Mouse (Mus musculus) megakaryocyte, embryonic 14.5 days (primary cell): ENCODE measurements at regions not wholly inside any gene's neighbourhood (a gene's known extent, or its start where the extent isn't known, plus 50 kb on each side); places are given as distances from the start of the nearest gene placed in this dataset.

Experiments
- H3K27me3 ChIP-seq: replicated peaks from 2 replicates; pipeline ENCODE3; 2012; ENCODE audit warnings: inconsistent platforms
- H3K36me3 ChIP-seq: replicated peaks from 2 replicates; pipeline ENCODE3; 2012; ENCODE audit warnings: low read length, inconsistent platforms, mixed read lengths
- H3K4me1 ChIP-seq: 2 replicates; pipeline ENCODE4 v1.6.1; 2012; ENCODE audit warnings: inconsistent platforms
- H3K4me3 ChIP-seq: replicated peaks from 2 replicates; pipeline ENCODE3; 2012; ENCODE audit warnings: moderate library complexity, mild to moderate bottlenecking, inconsistent platforms
- H3K9me3 ChIP-seq: 2 replicates; pipeline ENCODE4 v1.6.1; 2012; ENCODE audit warnings: inconsistent platforms
- FLI1 ChIP-seq: IDR thresholded peaks from 2 replicates; pipeline ENCODE4 v1.6.1; 2012; ENCODE audit warnings: low read length, inconsistent platforms, mixed read lengths
- GATA1 ChIP-seq: IDR thresholded peaks from 3 replicates; pipeline ENCODE4 v1.6.1; 2012; ENCODE audit warnings: mixed read lengths, low read length, inconsistent platforms, borderline replicate concordance

DNA sequence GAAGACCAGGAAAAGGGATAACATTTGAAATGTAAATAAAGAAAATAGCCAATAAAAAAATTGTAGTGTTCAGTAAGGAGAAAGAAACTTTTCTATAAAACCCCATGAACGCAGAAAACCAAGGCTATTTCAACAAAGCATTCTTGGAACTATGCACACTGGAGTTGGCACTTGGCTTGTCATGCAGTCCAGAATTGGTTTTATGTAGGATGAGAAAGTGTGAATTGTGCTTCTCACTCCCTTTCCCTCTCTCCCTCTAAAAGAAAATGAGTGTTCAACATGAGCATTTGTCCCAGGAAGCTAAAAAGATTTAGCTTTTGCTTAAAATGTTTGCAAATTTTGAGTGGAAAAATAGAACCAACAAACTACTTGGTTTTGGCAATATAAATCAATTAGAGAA, 841.6 kb upstream of the Adam24 start:
- TF ChIP-seq GATA1: no peak
- TF ChIP-seq FLI1: no peak
- Histone ChIP-seq H3K36me3 (no peaks in the 10 kb centered on the region), H3K9me3 (no peaks in the 10 kb centered on the region), H3K27me3 (no peaks in the 10 kb centered on the region), H3K4me1 (no peaks in the 10 kb centered on the region), H3K4me3 (no peak overlapping the region)

DNA sequence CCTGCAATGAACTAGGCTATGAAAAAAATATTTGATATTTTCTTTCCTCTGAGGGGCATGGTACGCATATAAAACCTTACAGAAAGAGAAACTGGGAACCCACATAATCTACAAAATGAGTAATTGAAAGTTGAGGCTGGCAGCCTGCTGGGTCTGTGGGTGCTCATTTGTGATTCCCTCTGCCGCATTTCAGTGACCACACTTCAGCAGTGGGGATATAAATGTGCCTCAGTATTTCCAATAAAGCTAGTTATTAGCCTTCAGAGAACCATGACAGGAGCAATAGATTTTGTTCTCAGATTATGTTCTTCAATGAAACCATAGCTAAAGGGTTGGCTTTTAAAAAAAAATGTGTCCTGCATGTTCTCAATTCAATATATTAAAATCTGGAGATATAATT, 828.0 kb upstream of the Adam24 start:
- no peak for TF ChIP-seq GATA1
- no peak for TF ChIP-seq FLI1
- no peaks in the 10 kb centered on the region for H3K4me1 ChIP-seq
- H3K36me3 ChIP-seq: no peaks in the 10 kb centered on the region
- H3K4me3 ChIP-seq: no peak overlapping the region
- H3K27me3 ChIP-seq: no peaks in the 10 kb centered on the region
- no peaks in the 10 kb centered on the region for H3K9me3 ChIP-seq

DNA sequence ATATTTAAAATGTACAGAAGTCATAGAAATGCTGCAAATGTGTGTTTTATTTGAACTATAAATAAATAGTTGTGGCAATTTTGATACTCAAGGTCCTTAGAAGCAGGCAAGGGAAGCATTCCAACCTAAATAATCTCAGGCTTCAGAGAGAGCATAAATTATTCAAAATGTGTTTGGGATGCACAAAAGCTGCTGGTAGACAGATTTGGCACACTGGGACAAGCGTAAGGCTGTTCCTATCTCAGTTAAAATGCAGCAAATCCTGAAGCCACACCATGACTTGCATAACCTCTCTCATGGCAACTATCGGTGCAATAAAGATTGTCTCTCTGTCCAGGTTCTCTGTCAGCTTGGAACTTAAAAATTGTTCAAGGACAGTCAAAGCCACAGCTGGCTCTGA, 812.3 kb upstream of the Adam24 start:
- no peaks in the 10 kb centered on the region for H3K9me3 ChIP-seq
- no peak for TF ChIP-seq FLI1
- TF ChIP-seq GATA1: no peak
- no peaks in the 10 kb centered on the region for H3K36me3 ChIP-seq
- no peaks in the 10 kb centered on the region for H3K27me3 ChIP-seq
- H3K4me1 ChIP-seq: no peaks in the 10 kb centered on the region
- H3K4me3 ChIP-seq: no peak overlapping the region

DNA sequence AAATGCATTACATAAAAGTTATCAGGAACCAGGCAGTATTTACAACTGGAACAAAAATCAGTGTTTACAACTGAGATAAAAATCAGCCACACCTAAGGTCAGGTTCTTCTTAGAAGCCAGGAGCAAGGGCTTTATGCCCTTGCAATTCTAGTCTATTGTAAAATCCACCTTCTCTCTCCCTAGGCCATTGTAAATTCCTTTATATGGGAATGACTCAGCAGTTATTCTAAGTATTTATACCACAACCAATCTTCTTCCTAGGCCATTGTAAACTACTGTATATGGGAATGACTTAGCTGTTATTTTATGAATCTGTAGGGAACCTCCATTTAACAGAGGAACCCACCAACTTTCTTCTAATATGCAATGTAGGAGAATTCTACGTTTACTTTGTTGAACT, 772.6 kb upstream of the Adam24 start:
- Histone ChIP-seq H3K4me1 (no peaks in the 10 kb centered on the region), H3K4me3 (no peak overlapping the region), H3K27me3 (no peaks in the 10 kb centered on the region), H3K36me3 (no peaks in the 10 kb centered on the region), H3K9me3 (no peaks in the 10 kb centered on the region)
- no peak for TF ChIP-seq GATA1

DNA sequence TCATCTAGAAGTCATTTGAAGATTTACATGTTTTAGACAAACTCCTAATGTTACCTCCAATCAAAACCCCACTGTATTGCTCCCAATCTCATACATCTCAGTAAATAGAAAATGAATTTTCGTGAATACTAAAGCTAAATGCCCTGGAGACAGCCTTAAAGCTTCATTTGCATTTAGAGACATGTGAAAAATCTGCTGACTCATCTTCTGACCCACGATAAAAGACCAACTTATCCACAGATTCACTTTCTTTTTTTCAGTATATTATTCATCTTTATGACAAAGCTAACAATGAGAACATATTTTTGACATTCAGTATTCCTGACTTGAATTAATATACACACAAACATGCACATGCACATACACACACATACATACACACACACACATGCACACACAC, 762.0 kb upstream of the Adam24 start:
- Histone ChIP-seq H3K9me3 (no peaks in the 10 kb centered on the region), H3K36me3 (no peaks in the 10 kb centered on the region), H3K4me1 (no peaks in the 10 kb centered on the region), H3K4me3 (no peak overlapping the region), H3K27me3 (no peaks in the 10 kb centered on the region)
- TF ChIP-seq GATA1: no peak
- TF ChIP-seq FLI1: no peak

DNA sequence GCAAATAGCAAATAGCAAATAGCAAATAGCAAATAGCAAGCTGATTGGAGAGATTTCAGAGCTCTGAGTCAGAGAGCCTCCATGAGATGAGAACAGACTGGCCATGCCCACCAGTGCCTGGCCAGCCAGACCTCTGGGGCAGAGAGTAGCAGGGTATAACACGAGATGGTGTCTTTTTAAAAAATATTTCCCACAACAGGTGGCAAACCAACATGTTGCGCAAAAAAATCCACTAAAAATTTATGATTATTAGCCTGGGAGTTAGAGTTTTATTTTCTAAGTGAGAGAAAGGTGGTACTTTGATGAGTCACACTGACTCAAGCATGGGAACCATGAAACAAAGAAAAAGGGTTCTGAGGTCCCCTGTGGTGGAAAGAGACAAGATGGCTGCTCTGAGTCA, 753.5 kb upstream of the Adam24 start:
- H3K36me3 ChIP-seq: no peaks in the 10 kb centered on the region
- no peak overlapping the region for H3K4me3 ChIP-seq
- H3K9me3 ChIP-seq: no peaks in the 10 kb centered on the region
- TF ChIP-seq FLI1: no peak
- no peak for TF ChIP-seq GATA1
- H3K27me3 ChIP-seq: no peaks in the 10 kb centered on the region
- no peaks in the 10 kb centered on the region for H3K4me1 ChIP-seq

DNA sequence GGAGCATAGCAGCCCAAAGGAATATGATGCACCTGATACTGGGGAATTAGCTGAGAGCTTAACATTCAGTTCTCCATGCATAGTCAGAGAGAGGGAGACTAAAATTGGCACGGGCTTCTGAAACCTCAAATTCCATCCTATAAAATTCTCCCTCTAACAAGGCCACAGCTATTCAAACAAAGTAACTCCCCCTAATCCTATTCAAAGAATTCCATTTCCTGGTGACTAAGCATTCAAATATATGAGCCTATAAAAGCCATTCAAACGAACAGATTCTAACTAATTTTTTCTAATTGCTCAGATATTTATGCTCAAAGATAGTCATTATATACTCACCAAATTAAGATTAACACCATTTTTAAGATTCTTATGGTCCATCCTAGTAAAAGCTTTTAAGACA, 751.1 kb upstream of the Adam24 start:
- H3K4me1 ChIP-seq: no peaks in the 10 kb centered on the region
- TF ChIP-seq FLI1 (no peak), GATA1 (no peak)
- H3K36me3 ChIP-seq: no peaks in the 10 kb centered on the region
- no peaks in the 10 kb centered on the region for H3K9me3 ChIP-seq
- H3K27me3 ChIP-seq: no peaks in the 10 kb centered on the region
- H3K4me3 ChIP-seq: no peak overlapping the region

DNA sequence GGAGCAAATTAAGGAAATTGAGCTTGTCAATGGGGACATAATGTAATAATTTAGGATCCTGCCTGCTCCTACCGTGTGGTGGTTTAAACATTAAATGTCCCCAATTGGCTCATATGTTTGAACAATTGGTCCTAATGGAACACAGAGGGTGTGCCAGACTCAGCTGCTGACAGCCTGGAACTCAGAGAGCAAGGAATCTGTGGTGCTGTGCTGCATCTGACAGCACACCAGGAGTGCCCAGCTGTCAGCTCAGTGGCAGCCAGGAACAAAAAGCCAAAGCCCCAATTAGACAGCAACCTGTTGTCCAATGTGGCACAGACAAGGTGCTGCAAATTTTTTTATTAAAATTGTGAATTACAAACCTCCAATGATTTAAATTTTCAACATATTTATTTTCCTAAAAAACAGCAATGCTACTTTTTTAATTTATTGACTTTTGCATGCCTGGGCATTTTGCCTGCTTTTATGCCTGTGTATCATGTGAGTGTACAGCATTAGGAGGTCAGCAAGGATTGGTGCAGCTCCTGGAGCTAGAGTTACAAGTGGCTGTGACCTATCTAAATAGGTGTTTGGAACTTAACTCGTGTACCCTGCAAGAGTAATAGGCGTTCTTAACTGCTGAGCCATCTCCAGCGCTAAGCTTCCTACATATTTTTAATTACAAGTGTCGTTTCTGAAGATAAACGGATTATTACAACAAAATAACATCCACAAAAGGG, 724.5 kb upstream of the Adam24 start:
- no peaks in the 10 kb centered on the region for H3K9me3 ChIP-seq
- TF ChIP-seq FLI1 (no peak), GATA1 (no peak)
- H3K27me3 ChIP-seq: no peaks in the 10 kb centered on the region
- H3K36me3 ChIP-seq: no peaks in the 10 kb centered on the region
- H3K4me1 ChIP-seq: no peaks in the 10 kb centered on the region
- no peak overlapping the region for H3K4me3 ChIP-seq

DNA sequence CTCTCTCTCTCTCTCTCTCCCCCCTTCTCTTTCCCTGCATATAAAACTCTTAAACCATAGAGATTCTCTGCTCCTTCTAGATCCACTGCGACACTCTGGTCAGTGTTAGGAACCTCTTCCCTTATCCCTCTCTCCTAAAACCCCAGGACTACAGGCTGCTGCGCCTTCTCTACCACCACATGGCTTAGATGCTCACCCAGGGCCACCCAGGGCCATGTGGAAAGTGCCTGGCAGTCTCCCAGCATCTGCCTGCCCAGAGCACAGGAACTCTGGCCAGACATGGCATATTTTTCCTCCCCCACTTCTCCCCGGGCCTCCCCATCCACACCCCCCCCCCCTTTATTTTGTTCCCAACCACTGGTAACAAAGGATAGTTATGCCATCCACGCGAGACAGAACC, 720.4 kb upstream of the Adam24 start:
- TF ChIP-seq FLI1 (no peak), GATA1 (no peak)
- Histone ChIP-seq H3K9me3 (no peaks in the 10 kb centered on the region), H3K27me3 (no peaks in the 10 kb centered on the region), H3K4me3 (no peak overlapping the region), H3K4me1 (no peaks in the 10 kb centered on the region), H3K36me3 (no peaks in the 10 kb centered on the region)

DNA sequence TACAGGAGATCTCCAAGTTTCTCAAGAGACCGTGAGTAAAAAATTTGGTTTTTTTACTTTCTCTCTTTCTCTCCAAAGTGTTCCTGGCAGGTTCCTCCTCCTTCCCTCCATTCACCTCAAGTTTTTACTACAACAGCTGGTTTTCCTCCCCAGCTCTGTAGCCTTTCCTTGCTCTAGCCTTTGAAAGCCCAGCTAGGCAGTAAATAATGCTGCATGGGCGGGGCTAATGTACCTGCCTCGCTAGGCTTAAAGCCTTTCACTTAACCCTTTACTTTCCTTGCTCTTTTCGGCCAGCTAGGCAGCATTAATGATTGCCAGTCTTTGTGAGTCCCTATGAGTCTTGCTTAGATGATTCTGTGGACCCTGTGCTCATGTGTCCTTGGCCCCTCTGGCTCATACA, 720.0 kb upstream of the Adam24 start:
- no peaks in the 10 kb centered on the region for H3K27me3 ChIP-seq
- TF ChIP-seq GATA1 (no peak), FLI1 (no peak)

DNA sequence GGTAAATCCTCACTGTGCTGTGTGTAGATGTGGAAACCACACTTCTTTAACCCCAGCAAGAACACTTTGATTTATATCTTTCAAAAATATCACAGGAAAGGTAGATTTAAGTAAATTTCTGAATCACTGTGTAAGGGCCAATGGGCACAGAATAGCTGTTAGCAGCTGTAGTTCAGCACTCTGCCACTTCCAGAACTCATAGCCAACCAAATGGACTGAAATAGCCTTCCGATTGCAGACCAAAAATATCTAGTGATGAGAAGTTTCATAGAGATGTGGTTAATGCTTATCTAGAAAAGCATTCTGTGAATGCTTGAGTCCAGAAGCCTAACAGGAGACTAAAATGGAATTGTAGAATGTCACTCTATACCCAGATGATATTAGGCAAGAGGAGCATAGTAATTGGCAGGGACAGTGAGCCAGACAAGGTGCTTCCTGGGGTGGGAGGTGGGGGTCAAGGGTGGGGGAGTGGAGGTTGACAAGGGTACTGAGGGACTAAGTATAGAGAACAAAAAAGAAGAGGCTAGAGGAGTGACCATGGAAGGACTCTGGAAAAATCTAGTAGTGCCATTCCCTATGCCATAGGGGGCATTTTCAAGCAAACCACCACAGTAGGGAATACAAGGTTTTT, 669.6 kb upstream of the Adam24 start:
- H3K4me1 ChIP-seq: no peaks in the 10 kb centered on the region
- H3K9me3 ChIP-seq: no peaks in the 10 kb centered on the region
- TF ChIP-seq FLI1: no peak
- no peak for TF ChIP-seq GATA1
- no peaks in the 10 kb centered on the region for H3K36me3 ChIP-seq
- no peaks in the 10 kb centered on the region for H3K27me3 ChIP-seq
- no peak overlapping the region for H3K4me3 ChIP-seq

More for the DNA sequence above, 720.0 kb upstream of the Adam24 start:
- no peak overlapping the region for H3K4me3 ChIP-seq
- H3K36me3 ChIP-seq: no peaks in the 10 kb centered on the region
- no peaks in the 10 kb centered on the region for H3K4me1 ChIP-seq
- no peaks in the 10 kb centered on the region for H3K9me3 ChIP-seq
